Mouse (Mus musculus) ES-Bruce4 (cell line): ENCODE data around the gene Zfp931. TPM values are rescaled to one million over a fixed set of nuclear protein-coding genes. Genes with fewer than 3 reads are reported as not detected.

ENCODE experiments used
- H3K27ac ChIP-seq: 2 replicates; pipeline ENCODE4 v1.5.1; 2012; ENCODE audit warnings: low read length, inconsistent platforms; ENCODE audit not compliant: insufficient read depth
- H3K27me3 ChIP-seq: 2 replicates; pipeline ENCODE4 v1.6.1; 2012; ENCODE audit warnings: mild to moderate bottlenecking, low read length, inconsistent platforms; ENCODE audit not compliant: control insufficient read depth, poor library complexity, insufficient read depth, severe bottlenecking
- H3K36me3 ChIP-seq: 2 replicates; pipeline ENCODE4 v1.6.1; 2012; ENCODE audit warnings: inconsistent platforms, mild to moderate bottlenecking, low read length, moderate library complexity; ENCODE audit not compliant: control insufficient read depth, poor library complexity, insufficient read depth, severe bottlenecking
- H3K4me1 ChIP-seq: one replicate; pipeline ENCODE4 v1.8.1; 2011; ENCODE audit warnings: low read length; ENCODE audit not compliant: control insufficient read depth, insufficient read depth
- H3K4me3 ChIP-seq: 2 replicates; pipeline ENCODE4 v1.5.1; 2011; ENCODE audit warnings: low read depth, mild to moderate bottlenecking, low read length
- H3K9ac ChIP-seq: 2 replicates; pipeline ENCODE4 v1.6.1; 2012; ENCODE audit warnings: low read depth, mild to moderate bottlenecking, inconsistent platforms; ENCODE audit not compliant: poor library complexity, severe bottlenecking
- H3K9me3 ChIP-seq: replicated peaks from 2 replicates; pipeline ENCODE4 v1.6.1; 2012; ENCODE audit warnings: mild to moderate bottlenecking, low read length, inconsistent platforms; ENCODE audit not compliant: control insufficient read depth, poor library complexity, insufficient read depth, severe bottlenecking
- CTCF ChIP-seq: IDR thresholded peaks from one replicate; pipeline ENCODE4 v1.8.1; 2011; ENCODE audit warnings: low read depth, low read length
- EP300 ChIP-seq: IDR thresholded peaks from 2 replicates; pipeline ENCODE4 v1.6.1; 2011; ENCODE audit warnings: low read depth, low read length; ENCODE audit not compliant: insufficient read depth
- POLR2A ChIP-seq: IDR thresholded peaks from one replicate; pipeline ENCODE4 v1.8.1; 2011; ENCODE audit warnings: low read length; ENCODE audit not compliant: insufficient read depth
- polyA plus RNA-seq: library from polyadenylated mRNA; stranded (reverse); fragments of >200 nt; gene quantifications from 2 replicates; pipeline ENCODE4 v1.2.4, GENCODE M21; 2011; ENCODE audit warnings: low read depth; ENCODE audit not compliant: missing spikeins, insufficient read depth, insufficient read length

Zfp931 gene
- polyA plus RNA-seq, 1 experiment: 9.8 TPM

- no peak overlapping the region for H3K9ac ChIP-seq
- TF ChIP-seq EP300 (no peak), POLR2A (no peak), CTCF (no peak)
- H3K27me3 ChIP-seq: 0 out of 2 replicates have a peak, but pooled peaks cover 3% of the 10 kb centered on the region
- peaks cover 1% of the 10 kb centered on the region for H3K4me1 ChIP-seq
- no peaks in the 10 kb centered on the region for H3K9me3 ChIP-seq
- no peak overlapping the region for H3K4me3 ChIP-seq
- no peaks in the 10 kb centered on the region for H3K36me3 ChIP-seq
- H3K27ac ChIP-seq: no peak overlapping the region
Observed at GRCm38 (mm10) chr2:178120651-178121374, 42.5 kb upstream of the Zfp931 start.

GRCm38 (mm10) chr2:178120356-178120645 is 42.0 kb upstream of the Zfp931 start:
- H3K27me3 ChIP-seq: 0 out of 2 replicates have a peak, but pooled peaks cover 3% of the 10 kb centered on the region
- H3K9me3 ChIP-seq: no peaks in the 10 kb centered on the region
- no peak overlapping the region for H3K4me3 ChIP-seq
- no peak overlapping the region for H3K27ac ChIP-seq
- peaks cover 1% of the 10 kb centered on the region for H3K4me1 ChIP-seq
- no peak for TF ChIP-seq EP300
- no peak for TF ChIP-seq CTCF
- TF ChIP-seq POLR2A: no peak
- H3K36me3 ChIP-seq: no peaks in the 10 kb centered on the region
- H3K9ac ChIP-seq: no peak overlapping the region

- Histone ChIP-seq H3K36me3 (no peaks in the 10 kb centered on the region), H3K4me3 (peak overlapping the region; percentile 86), H3K27ac (no peak overlapping the region), H3K9me3 (no peaks in the 10 kb centered on the region), H3K9ac (peak overlapping the region; percentile 50; the same call in 1 of the 2 replicates), H3K4me1 (peaks cover 1% of the 10 kb centered on the region), H3K27me3 (0 out of 2 replicates have a peak, but pooled peaks cover 3% of the 10 kb centered on the region)
- TF ChIP-seq POLR2A: no peak
- no peak for TF ChIP-seq EP300
- no peak for TF ChIP-seq CTCF
Observed at GRCm38 (mm10) chr2:178119561-178120355, 41.5 kb upstream of the Zfp931 start.

GRCm38 (mm10) chr2:178118801-178119560 is 40.7 kb upstream of the Zfp931 start, which contains the start of gene Phactr3:
Phactr3 (plus strand) TSS chr2:178118975.
- Histone ChIP-seq H3K4me3 (peak within 1 kb of the TSS; percentile 86), H3K27ac (no peak within 1 kb of the TSS), H3K9ac (peak within 1 kb of the TSS; percentile 50; the same call in 1 of the 2 replicates), H3K4me1 (peaks cover 1% of the 10 kb centered on the region), H3K9me3 (no peaks in the 10 kb centered on the region), H3K36me3 (no peaks in the 10 kb centered on the region), H3K27me3 (0 out of 2 replicates have a peak, but pooled peaks cover 3% of the 10 kb centered on the region)
- TF ChIP-seq EP300 (no peak), CTCF (no peak), POLR2A (no peak)

GRCm38 (mm10) chr2:178117946-178118345 is 39.7 kb upstream of the Zfp931 start:
- Histone ChIP-seq H3K27me3 (0 out of 2 replicates have a peak, but pooled peaks cover 3% of the 10 kb centered on the region), H3K9ac (no peak overlapping the region), H3K4me1 (peaks cover 1% of the 10 kb centered on the region), H3K27ac (no peak overlapping the region), H3K36me3 (no peaks in the 10 kb centered on the region), H3K9me3 (no peaks in the 10 kb centered on the region), H3K4me3 (no peak overlapping the region)
- TF ChIP-seq CTCF (peak; percentile 64), EP300 (no peak)
